Mouse (Mus musculus) intestine, embryonic 14.5 days (tissue): ENCODE data around the gene Nfib. TPM values are rescaled to one million over a fixed set of nuclear protein-coding genes. Genes with fewer than 3 reads are reported as not detected.
A peak's percentile ranks its signal among the peaks of the same experiment; 100 is the strongest.

ENCODE experiments used
- ATAC-seq: fragments of 200-750 bp; cut with Nextera tagmentation; replicated peaks from 2 replicates; pipeline ENCODE4 v1.8.0; 2017; ENCODE audit warnings: low read depth, moderate number of reproducible peaks, moderate TSS enrichment, moderate library complexity; ENCODE audit not compliant: low FRiP score, low TSS enrichment
- DNase-seq: peaks from one replicate; pipeline ENCODE4 v3.0.0-alpha.2; 2018; ENCODE audit warnings: low spot score
- H3K27ac ChIP-seq: fragments of 300-500 bp; sonication (generic); 2 replicates; pipeline ENCODE4 v1.5.1; 2014; ENCODE audit warnings: low read depth, mild to moderate bottlenecking, control low read depth
- H3K27me3 ChIP-seq: fragments of 300-500 bp; sonication (generic); replicated peaks from 2 replicates; pipeline ENCODE4 v1.6.1; 2014; ENCODE audit warnings: low read length, control low read depth; ENCODE audit not compliant: control insufficient read depth, insufficient read depth
- H3K36me3 ChIP-seq: fragments of 300-500 bp; sonication (generic); 2 replicates; pipeline ENCODE4 v1.6.1; 2014; ENCODE audit warnings: low read length, control low read depth; ENCODE audit not compliant: control insufficient read depth, insufficient read depth
- H3K4me1 ChIP-seq: fragments of 300-500 bp; sonication (generic); replicated peaks from 2 replicates; pipeline ENCODE4 v1.6.1; 2014; ENCODE audit warnings: low read length, control low read depth, mixed read lengths; ENCODE audit not compliant: control insufficient read depth, insufficient read depth
- H3K4me2 ChIP-seq: fragments of 300-500 bp; sonication (generic); 2 replicates; pipeline ENCODE4 v1.6.1; 2014; ENCODE audit warnings: low read length
- H3K4me3 ChIP-seq: fragments of 300-500 bp; sonication (generic); 2 replicates; pipeline ENCODE4 v1.5.1; 2014; ENCODE audit warnings: low read depth, low read length, control low read depth, mixed read lengths
- H3K9ac ChIP-seq: fragments of 300-500 bp; sonication (generic); 2 replicates; pipeline ENCODE4 v1.6.1; 2014; ENCODE audit warnings: mild to moderate bottlenecking, low read length
- H3K9me3 ChIP-seq: fragments of 300-500 bp; sonication (generic); 2 replicates; pipeline ENCODE4 v1.6.1; 2016; ENCODE audit warnings: low read length, control low read depth; ENCODE audit not compliant: control insufficient read depth
- WGBS: fragments of 180-500 bp; shearing (Covaris S2); extraction: QIAGEN DNeasy Blood & Tissue Kit; methylation state at CpG from one replicate; pipeline ENCODE4 v1.1.7; 2014; 5-methylcytosine and 5-hydroxymethylcytosine counted together
- polyA plus RNA-seq: library from polyadenylated mRNA; unstranded; fragments of >200 nt; fragmentation: Nextera tagmentation; extraction: Ambion mirVana; gene quantifications from 2 replicates; pipeline ENCODE4 v1.2.1, GENCODE M21; 2014

Nfib gene
- polyA plus RNA-seq, 1 experiment from 2014 or later = 61.7 TPM

- H3K27ac ChIP-seq = no peak overlapping the region; the same call in 1 of the 2 replicates
- 33% methylated on average over 4 of the region's 4 CpGs for WGBS
- H3K4me1 ChIP-seq = no peaks in the 10 kb centered on the region
- no peaks in the 10 kb centered on the region for H3K9me3 ChIP-seq
- H3K27me3 ChIP-seq = no peaks in the 10 kb centered on the region
- ATAC-seq (no peak), DNase-seq (no peak)
- no peak overlapping the region for H3K4me2 ChIP-seq
- no peaks in the 10 kb centered on the region for H3K36me3 ChIP-seq
- no peak overlapping the region for H3K9ac ChIP-seq
- H3K4me3 ChIP-seq = no peak overlapping the region
These were observed 107.1 kb downstream of the Nfib start for GRCm38 (mm10) chr4:82598436-82598835.

GRCm38 (mm10) chr4:82593681-82594666, 111.6 kb downstream of the Nfib start:
- Histone ChIP-seq H3K27me3 (no peaks in the 10 kb centered on the region), H3K36me3 (no peaks in the 10 kb centered on the region), H3K27ac (peak overlapping the region; percentile 7; the same call in 1 of the 2 replicates), H3K9me3 (no peaks in the 10 kb centered on the region), H3K9ac (no peak overlapping the region), H3K4me2 (no peak overlapping the region), H3K4me3 (no peak overlapping the region), H3K4me1 (peaks cover under 1% of the 10 kb centered on the region; the same call in 1 of the 2 replicates)
- WGBS = 70% methylated on average over 10 of the region's 10 CpGs
- ATAC-seq (0 out of 2 replicates have a peak, but pooled peaks have one; percentile 51), DNase-seq (no peak)

GRCm38 (mm10) chr4:82592086-82593030, 113.2 kb downstream of the Nfib start:
- DNase-seq = no peak

DNA sequence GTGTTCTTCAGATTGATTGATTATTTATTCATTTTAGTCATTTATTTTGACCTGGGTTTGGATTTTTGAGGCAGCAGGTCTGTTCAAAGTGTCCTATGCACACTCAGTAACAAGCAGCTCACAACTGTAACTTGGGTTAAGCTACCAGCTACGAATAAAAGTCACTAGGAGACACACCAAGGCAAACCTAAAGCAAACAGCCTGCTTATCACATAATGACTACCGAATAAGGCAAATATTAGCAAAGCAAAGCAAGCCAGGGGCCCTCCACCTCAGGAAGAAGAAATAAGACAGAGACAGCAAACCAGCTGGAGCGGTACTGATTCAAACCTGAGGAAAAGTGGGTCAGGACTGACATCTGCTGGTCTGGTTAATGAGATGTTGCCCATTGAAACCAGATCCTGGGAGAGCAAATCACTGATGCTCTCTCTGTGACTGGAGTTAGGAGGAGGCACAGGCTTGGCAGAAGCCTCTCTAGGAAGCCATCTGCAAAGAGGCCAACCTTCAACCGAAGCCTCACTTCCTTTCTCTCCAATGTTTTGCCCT, 116.1 kb downstream of the Nfib start:
- ATAC-seq = peak; percentile 61; the same call in 1 of the 2 replicates
- DNase-seq = peak; percentile 81
- H3K27me3 ChIP-seq = no peaks in the 10 kb centered on the region
- no peak overlapping the region for H3K27ac ChIP-seq
- peaks cover 4% of the 10 kb centered on the region; the same call in 1 of the 2 replicates for H3K4me1 ChIP-seq
- WGBS = 6% methylated on average over 4 of the region's 4 CpGs
- H3K4me3 ChIP-seq = no peak overlapping the region
- no peak overlapping the region for H3K9ac ChIP-seq
- no peaks in the 10 kb centered on the region for H3K36me3 ChIP-seq
- H3K4me2 ChIP-seq = no peak overlapping the region
- no peaks in the 10 kb centered on the region for H3K9me3 ChIP-seq

More at GRCm38 (mm10) chr4:82592086-82593030, 113.2 kb downstream of the Nfib start:
- no peak overlapping the region for H3K4me3 ChIP-seq
- no peak overlapping the region for H3K4me2 ChIP-seq
- no peaks in the 10 kb centered on the region for H3K27me3 ChIP-seq
- no peaks in the 10 kb centered on the region for H3K36me3 ChIP-seq
- no peak overlapping the region for H3K27ac ChIP-seq
- peaks cover 4% of the 10 kb centered on the region; the same call in 1 of the 2 replicates for H3K4me1 ChIP-seq
- no peak overlapping the region for H3K9ac ChIP-seq
- ATAC-seq = no peak
- 43% methylated on average over 7 of the region's 7 CpGs for WGBS
- H3K9me3 ChIP-seq = no peaks in the 10 kb centered on the region

DNA sequence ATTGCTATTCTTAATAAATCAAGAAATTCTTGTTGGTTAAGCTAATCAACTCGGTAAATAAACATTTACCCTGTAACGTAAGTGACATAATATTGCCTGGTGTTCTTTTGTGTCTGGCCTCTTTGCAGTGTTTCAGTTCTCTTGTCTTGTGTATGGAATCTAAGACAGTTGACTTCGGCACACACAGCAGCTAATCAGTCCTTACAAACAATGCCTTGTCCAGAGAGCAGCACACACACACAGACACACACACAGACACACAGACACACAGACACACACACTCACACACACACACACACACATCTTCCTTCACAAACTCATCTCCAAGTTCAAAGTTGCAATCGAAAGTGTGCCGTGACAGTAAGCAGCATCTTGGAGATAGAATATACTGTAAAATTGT, 116.8 kb downstream of the Nfib start:
- no peak overlapping the region for H3K4me2 ChIP-seq
- H3K9me3 ChIP-seq = no peaks in the 10 kb centered on the region
- WGBS = 64% methylated on average over 5 of the region's 5 CpGs
- no peaks in the 10 kb centered on the region for H3K36me3 ChIP-seq
- no peak overlapping the region for H3K9ac ChIP-seq
- H3K27ac ChIP-seq = no peak overlapping the region
- peaks cover 4% of the 10 kb centered on the region; the same call in 1 of the 2 replicates for H3K4me1 ChIP-seq
- no peak for ATAC-seq
- H3K27me3 ChIP-seq = no peaks in the 10 kb centered on the region
- H3K4me3 ChIP-seq = no peak overlapping the region
- DNase-seq = no peak

DNA sequence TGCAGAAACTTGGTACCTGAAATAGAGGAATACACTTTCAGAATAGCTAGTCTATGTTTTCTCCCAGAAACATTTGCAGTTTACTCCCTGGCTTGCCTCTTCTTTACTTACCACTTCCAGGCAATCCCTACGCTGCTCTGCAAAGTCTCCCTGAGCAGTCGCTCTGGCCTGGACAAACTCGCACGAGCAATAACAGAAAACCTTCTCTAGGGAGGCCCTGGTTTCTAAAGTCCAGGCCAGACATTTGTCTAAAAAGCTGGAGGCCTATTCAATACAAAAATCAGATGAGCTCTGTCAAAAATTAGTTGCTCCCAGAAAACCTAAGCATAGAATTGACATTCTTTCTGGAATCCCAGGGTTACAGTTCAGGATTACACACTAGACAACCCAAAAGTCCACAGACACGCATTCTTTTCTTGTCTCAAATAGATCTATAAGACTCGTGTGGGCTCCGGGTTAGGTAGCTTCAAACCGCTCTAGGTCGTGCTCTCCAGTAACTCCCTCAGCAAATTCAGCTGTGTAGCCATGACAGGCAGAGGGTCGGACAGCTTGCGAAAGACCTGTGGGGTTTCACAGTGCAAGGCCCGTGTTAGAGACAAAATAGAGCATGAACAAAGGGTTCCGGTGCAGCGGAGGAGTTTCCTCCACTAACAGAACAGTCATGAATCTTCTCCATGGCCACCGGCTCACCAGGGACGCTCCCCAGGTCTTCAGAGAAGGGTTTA, 118.2 kb downstream of the Nfib start:
- H3K27ac ChIP-seq = no peak overlapping the region
- no peak for DNase-seq

DNA sequence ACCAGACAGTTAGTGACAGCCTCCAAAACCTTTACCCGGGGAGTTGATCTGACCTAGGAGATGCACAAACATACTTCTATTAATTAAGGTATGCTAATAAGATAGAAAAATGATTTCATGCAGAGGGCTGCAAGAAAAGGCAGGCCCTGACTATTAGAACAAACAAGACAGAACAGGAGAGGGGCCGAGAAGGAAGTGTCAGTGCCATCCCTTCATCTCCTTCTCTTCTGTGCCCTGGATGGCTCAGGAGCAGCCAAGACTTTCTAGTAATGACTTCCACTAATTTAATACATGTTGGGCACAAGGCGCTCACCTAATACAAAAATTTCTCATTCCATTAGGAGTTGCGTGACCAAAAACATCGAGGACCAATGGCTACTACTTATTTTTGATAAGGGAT, 118.9 kb downstream of the Nfib start:
- Histone ChIP-seq H3K4me1 (0 out of 2 replicates have a peak, but pooled peaks cover 4% of the 10 kb centered on the region), H3K36me3 (no peaks in the 10 kb centered on the region), H3K4me2 (no peak overlapping the region), H3K27ac (no peak overlapping the region), H3K9ac (no peak overlapping the region), H3K9me3 (no peaks in the 10 kb centered on the region), H3K27me3 (no peaks in the 10 kb centered on the region), H3K4me3 (no peak overlapping the region)
- DNase-seq (no peak), ATAC-seq (no peak)
- 91% methylated on average over 5 of the region's 5 CpGs for WGBS

More for the DNA sequence above, 118.2 kb downstream of the Nfib start:
- Histone ChIP-seq H3K27me3 (no peaks in the 10 kb centered on the region), H3K9ac (no peak overlapping the region), H3K4me1 (0 out of 2 replicates have a peak, but pooled peaks cover 4% of the 10 kb centered on the region), H3K4me3 (no peak overlapping the region), H3K9me3 (no peaks in the 10 kb centered on the region), H3K36me3 (no peaks in the 10 kb centered on the region), H3K4me2 (no peak overlapping the region)
- no peak for ATAC-seq
- WGBS = 77% methylated on average over 16 of the region's 16 CpGs
